Mouse (Mus musculus): Measurements from ENCODE around the gene Ckap5. TPM values are rescaled to one million over a fixed set of nuclear protein-coding genes. Genes with fewer than 3 reads are reported as not detected.

Gene Ckap5
- polyA plus RNA-seq, 1 experiment from 2014 or later, result 137 TPM

DNA sequence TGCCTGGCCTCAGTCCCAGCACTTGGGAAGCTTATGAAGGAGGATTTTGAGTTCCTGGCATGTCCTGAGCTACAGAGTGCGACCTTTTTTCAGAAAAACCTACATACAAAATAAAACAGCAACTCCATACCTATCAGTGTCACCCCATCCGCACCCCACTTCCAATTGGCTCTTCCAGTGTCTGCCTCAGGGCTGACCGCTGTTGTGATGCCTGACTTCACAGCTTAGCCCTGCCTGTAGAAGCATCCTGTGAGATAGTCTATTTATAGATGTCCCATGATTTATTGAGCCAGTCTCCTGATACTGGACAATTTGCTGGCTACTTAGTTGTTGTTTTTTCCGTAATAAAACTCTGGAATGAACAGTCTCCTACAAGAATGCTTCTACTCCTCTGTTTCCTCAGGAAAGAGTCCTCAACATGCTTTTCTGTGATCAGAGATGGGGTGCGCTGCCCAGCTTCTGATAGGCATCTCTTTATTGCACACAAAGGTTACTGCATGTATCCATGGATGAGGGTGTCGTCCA is 139.9 kb downstream of the Ckap5 start:
- Histone ChIP-seq H3K4me3 (no peak overlapping the region), H3K27me3 (replicated peaks; ENCODE audit: low read depth, poor library complexity, severe bottlenecking) (no peaks in the 10 kb centered on the region), H3K9me3 (no peaks in the 10 kb centered on the region), H3K4me1 (0 out of 2 replicates have a peak, but pooled peaks cover 2% of the 10 kb centered on the region), H3K36me3 (replicated peaks) (peaks cover 94% of the 10 kb centered on the region), H3K27ac (replicated peaks) (no peak overlapping the region)
- WGBS, result 95% methylated on average over 6 of the region's 6 CpGs
- DNase-seq (ENCODE audit: low spot score), result no peak

DNA sequence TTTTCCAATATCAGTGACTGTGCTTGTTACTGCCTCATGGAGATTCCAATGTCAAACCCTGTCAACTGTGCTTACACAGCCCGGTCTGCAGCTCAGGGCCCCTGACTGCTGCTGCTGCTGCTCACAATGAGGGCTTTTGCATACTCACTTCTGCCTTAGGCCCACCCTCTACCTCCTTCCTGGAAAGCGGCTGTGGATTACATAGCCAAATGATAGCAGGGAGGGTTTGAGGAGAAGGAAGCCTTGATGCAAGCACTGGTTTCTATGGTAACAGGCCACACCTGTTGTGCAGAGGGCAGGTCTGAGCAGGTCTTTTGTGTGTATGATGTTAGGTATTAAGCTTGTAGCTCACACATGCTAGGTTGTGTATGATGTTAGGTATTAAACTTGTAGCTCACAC is 141.2 kb downstream of the Ckap5 start:
- Histone ChIP-seq H3K36me3 (replicated peaks) (peaks cover 93% of the 10 kb centered on the region), H3K27ac (replicated peaks) (no peak overlapping the region), H3K27me3 (replicated peaks; ENCODE audit: low read depth, poor library complexity, severe bottlenecking) (no peaks in the 10 kb centered on the region), H3K9me3 (no peaks in the 10 kb centered on the region), H3K4me3 (no peak overlapping the region), H3K4me1 (0 out of 2 replicates have a peak, but pooled peaks cover 2% of the 10 kb centered on the region)
- no peak for DNase-seq (ENCODE audit: low spot score)
- 79% methylated on average over 2 of the region's 2 CpGs for WGBS

DNA sequence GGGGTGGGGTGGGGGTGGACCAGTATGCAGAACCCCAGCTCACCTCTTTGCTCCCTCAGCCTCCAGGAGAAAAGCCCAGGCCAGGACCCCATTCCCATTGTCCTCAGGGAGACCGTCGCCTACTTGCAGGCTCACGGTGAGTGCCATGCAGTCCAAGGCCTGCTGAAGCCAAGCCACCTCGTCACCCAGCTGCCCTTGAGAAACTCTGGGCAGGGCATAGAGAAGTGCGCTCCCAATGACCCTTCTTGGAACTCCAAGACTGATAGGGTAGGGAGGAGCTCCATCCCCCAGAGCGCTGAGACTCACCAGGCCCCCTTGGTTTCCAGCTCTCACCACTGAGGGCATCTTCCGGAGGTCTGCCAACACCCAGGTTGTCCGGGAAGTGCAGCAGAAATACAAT is 142.8 kb downstream of the Ckap5 start:
- Histone ChIP-seq H3K36me3 (replicated peaks) (peaks cover 93% of the 10 kb centered on the region), H3K4me3 (no peak overlapping the region), H3K27me3 (replicated peaks; ENCODE audit: low read depth, poor library complexity, severe bottlenecking) (no peaks in the 10 kb centered on the region), H3K27ac (replicated peaks) (no peak overlapping the region), H3K4me1 (0 out of 2 replicates have a peak, but pooled peaks cover 2% of the 10 kb centered on the region), H3K9me3 (no peaks in the 10 kb centered on the region)
- 89% methylated on average over 8 of the region's 8 CpGs for WGBS
- DNase-seq (ENCODE audit: low spot score), result no peak

DNA sequence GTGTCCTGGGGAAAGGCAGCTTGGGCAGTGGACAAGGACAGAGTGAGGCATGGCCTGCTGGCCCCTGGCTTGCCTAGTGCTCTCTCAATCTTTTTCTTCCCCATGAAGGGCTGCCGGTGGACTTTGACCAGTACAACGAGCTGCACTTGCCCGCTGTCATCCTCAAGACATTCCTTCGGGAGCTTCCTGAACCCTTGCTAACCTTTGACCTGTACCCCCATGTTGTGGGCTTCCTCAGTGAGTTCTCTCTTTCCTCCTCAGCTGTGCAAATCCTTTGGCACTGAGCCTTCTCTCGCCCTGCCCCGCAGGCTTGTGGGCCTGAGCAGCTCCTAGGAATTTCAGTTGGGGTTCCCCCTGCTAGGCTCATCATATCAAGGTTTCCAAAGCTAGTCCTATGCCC is 143.5 kb downstream of the Ckap5 start:
- Histone ChIP-seq H3K27ac (replicated peaks) (no peak overlapping the region), H3K27me3 (replicated peaks; ENCODE audit: low read depth, poor library complexity, severe bottlenecking) (no peaks in the 10 kb centered on the region), H3K4me3 (no peak overlapping the region), H3K36me3 (replicated peaks) (peaks cover 93% of the 10 kb centered on the region), H3K4me1 (0 out of 2 replicates have a peak, but pooled peaks cover 2% of the 10 kb centered on the region), H3K9me3 (no peaks in the 10 kb centered on the region)
- WGBS, result 89% methylated on average over 6 of the region's 6 CpGs
- DNase-seq (ENCODE audit: low spot score), result no peak

Other genes with a start within 250 kb of the Ckap5 start
- gene 1110051M20Rik, start 82.1 kb upstream of the Ckap5 start, polyA plus RNA-seq (2016; fragmentation: Nextera tagmentation; extraction: Ambion mirVana), result 75.3 and 76.9 TPM in 2 replicates
- gene Lrp4, start 69.3 kb upstream of the Ckap5 start, polyA plus RNA-seq (2016; fragmentation: Nextera tagmentation; extraction: Ambion mirVana), result 8.3 and 8.4 TPM in 2 replicates
- gene F2, start 109.7 kb downstream of the Ckap5 start, polyA plus RNA-seq (2016; fragmentation: Nextera tagmentation; extraction: Ambion mirVana), result 0.09 and 0.15 TPM in 2 replicates
- gene Zfp408, start 123.0 kb downstream of the Ckap5 start, polyA plus RNA-seq (2016; fragmentation: Nextera tagmentation; extraction: Ambion mirVana), result 11.0 and 11.5 TPM in 2 replicates
- gene Arhgap1, start 123.1 kb downstream of the Ckap5 start, polyA plus RNA-seq (2016; fragmentation: Nextera tagmentation; extraction: Ambion mirVana), result 76.0 and 80.5 TPM in 2 replicates
- gene Atg13, start 183.8 kb downstream of the Ckap5 start, polyA plus RNA-seq (2016; fragmentation: Nextera tagmentation; extraction: Ambion mirVana), result 27.1 and 28.9 TPM in 2 replicates
- gene Harbi1, start 184.1 kb downstream of the Ckap5 start, polyA plus RNA-seq (2016; fragmentation: Nextera tagmentation; extraction: Ambion mirVana), result 24.8 and 26.9 TPM in 2 replicates
- gene Ambra1, start 203.4 kb downstream of the Ckap5 start, polyA plus RNA-seq (2016; fragmentation: Nextera tagmentation; extraction: Ambion mirVana), result 25.0 and 25.6 TPM in 2 replicates